Mouse (Mus musculus) heart, embryonic 15.5 days (tissue): Measurements from ENCODE around the gene Gm49387. TPM values are rescaled to one million over a fixed set of nuclear protein-coding genes. Genes with fewer than 3 reads are reported as not detected.

Source experiments
- ATAC-seq: fragments of 200-750 bp; cut with Nextera tagmentation; replicated peaks from 2 replicates; pipeline ENCODE4 v1.8.0; 2017; ENCODE audit warnings: low read depth, moderate TSS enrichment; ENCODE audit not compliant: insufficient number of reproducible peaks, insufficient read depth, low FRiP score
- H3K27ac ChIP-seq: fragments of 300-500 bp; sonication (generic); 2 replicates; pipeline ENCODE4 v1.5.1; 2015; ENCODE audit warnings: mild to moderate bottlenecking, inconsistent platforms
- H3K27me3 ChIP-seq: fragments of 300-500 bp; sonication (generic); 2 replicates; pipeline ENCODE4 v1.6.1; 2015; ENCODE audit warnings: inconsistent platforms
- H3K36me3 ChIP-seq: fragments of 300-500 bp; sonication (generic); 2 replicates; pipeline ENCODE4 v1.6.1; 2015; ENCODE audit warnings: mild to moderate bottlenecking, inconsistent platforms
- H3K4me1 ChIP-seq: fragments of 300-500 bp; sonication (generic); replicated peaks from 2 replicates; pipeline ENCODE4 v1.6.1; 2015; ENCODE audit warnings: inconsistent platforms
- H3K4me2 ChIP-seq: fragments of 300-500 bp; sonication (generic); 2 replicates; pipeline ENCODE4 v1.6.1; 2015; ENCODE audit warnings: inconsistent platforms, mild to moderate bottlenecking, moderate library complexity
- H3K4me3 ChIP-seq: fragments of 300-500 bp; sonication (generic); 2 replicates; pipeline ENCODE4 v1.5.1; 2015; ENCODE audit warnings: mild to moderate bottlenecking, inconsistent platforms
- H3K9ac ChIP-seq: fragments of 300-500 bp; sonication (generic); 2 replicates; pipeline ENCODE4 v1.6.1; 2015; ENCODE audit warnings: mild to moderate bottlenecking, inconsistent platforms
- H3K9me3 ChIP-seq: fragments of 300-500 bp; sonication (generic); replicated peaks from 2 replicates; pipeline ENCODE4 v1.6.1; 2016; ENCODE audit warnings: inconsistent platforms
- WGBS: fragments of 180-500 bp; shearing (Covaris S2); methylation state at CpG from one replicate; pipeline ENCODE4 v1.1.7; 2015; ENCODE audit warnings: mixed read lengths; 5-methylcytosine and 5-hydroxymethylcytosine counted together
- polyA plus RNA-seq: library from polyadenylated mRNA; unstranded; fragments of >200 nt; fragmentation: Nextera tagmentation; extraction: Ambion mirVana; gene quantifications from 2 replicates; pipeline ENCODE4 v1.2.1, GENCODE M21; 2015

Gene Gm49387
- polyA plus RNA-seq, 1 experiment from 2014 or later, result 2.6 TPM

DNA sequence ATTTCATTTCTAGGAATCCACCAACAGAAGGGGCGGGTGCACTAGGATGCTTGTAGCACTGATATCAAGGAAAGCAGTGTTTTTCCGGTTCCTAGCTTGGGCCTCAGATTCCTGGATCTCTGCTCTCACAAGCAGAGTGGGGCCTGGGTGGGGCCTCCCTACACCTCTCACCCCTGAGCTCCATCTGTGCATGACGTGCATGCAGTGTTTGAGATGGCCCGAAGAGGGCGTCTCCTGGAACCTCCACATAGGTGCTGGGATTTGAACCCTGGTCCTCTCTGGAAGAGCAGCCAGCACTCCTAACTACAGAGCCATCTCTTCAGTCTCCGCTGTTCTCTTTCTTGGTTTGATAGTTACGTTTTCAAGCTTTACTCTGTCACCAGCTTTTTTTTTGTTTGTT lies 85.7 kb downstream of the Gm49387 start:
- 0 out of 2 replicates have a peak, but pooled peaks cover 8% of the 10 kb centered on the region for H3K27me3 ChIP-seq
- H3K4me2 ChIP-seq, result no peak overlapping the region
- H3K4me1 ChIP-seq, result peaks cover 21% of the 10 kb centered on the region
- no peak overlapping the region for H3K27ac ChIP-seq
- no peaks in the 10 kb centered on the region for H3K9me3 ChIP-seq
- H3K36me3 ChIP-seq, result no peaks in the 10 kb centered on the region
- ATAC-seq, result no peak
- H3K4me3 ChIP-seq, result no peak overlapping the region
- WGBS, result 90% methylated on average over 7 of the region's 7 CpGs
- H3K9ac ChIP-seq, result no peak overlapping the region

DNA sequence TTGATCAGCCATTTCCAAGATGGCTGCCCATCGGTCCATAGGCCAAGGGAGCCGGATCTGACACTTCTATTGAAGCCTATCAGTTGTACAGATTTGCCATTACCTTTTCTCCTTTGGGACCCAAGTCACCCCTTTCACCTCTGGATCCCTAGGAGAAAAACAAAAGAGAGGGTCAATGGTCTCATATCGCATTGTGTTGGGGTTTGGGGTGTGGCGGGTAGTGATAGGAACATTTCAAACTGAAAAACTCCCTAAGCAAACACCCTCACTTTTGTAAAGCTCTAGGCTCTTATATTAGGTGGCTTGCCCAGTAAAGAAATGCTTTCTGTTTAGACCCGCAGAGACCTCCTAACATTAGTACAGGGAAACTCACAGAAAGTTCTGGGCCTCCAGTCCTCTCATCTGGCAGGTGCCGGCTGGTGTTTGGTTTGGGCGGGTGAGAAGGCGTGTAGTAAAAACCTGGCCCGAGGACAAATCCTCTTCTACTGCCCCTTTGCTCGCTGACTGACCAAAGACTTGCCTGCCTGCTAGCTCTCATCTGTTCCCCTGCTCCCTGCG lies 96.7 kb downstream of the Gm49387 start:
- WGBS, result 71% methylated on average over 11 of the region's 11 CpGs
- no peak overlapping the region for H3K4me3 ChIP-seq
- H3K4me2 ChIP-seq, result no peak overlapping the region
- ATAC-seq, result no peak
- no peaks in the 10 kb centered on the region for H3K27me3 ChIP-seq
- H3K9me3 ChIP-seq, result 0 out of 2 replicates have a peak, but pooled peaks cover 3% of the 10 kb centered on the region
- peaks cover 12% of the 10 kb centered on the region; the same call in 1 of the 2 replicates for H3K36me3 ChIP-seq
- no peak overlapping the region for H3K27ac ChIP-seq
- H3K4me1 ChIP-seq, result 0 out of 2 replicates have a peak, but pooled peaks cover 2% of the 10 kb centered on the region
- H3K9ac ChIP-seq, result no peak overlapping the region

DNA sequence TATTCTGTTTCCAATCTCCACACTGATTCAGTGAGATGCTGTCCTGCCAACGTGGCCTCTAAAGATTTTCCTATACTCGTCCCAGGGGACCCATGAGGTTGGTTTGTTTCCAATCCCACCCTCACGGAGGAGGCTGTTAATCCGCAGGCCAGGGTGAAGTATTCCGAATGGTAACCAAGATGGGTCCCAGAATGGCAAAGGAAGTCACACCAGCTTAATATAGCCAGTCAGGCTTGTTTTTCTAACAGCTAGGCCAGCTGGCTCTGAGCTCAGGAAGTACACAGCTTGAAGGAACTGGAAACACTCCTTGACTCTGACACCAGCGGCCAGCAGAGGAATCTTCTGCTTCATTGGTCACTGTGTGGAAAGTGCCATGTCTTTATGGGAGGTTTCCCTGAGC lies 103.4 kb downstream of the Gm49387 start:
- no peaks in the 10 kb centered on the region for H3K36me3 ChIP-seq
- no peaks in the 10 kb centered on the region for H3K27me3 ChIP-seq
- ATAC-seq, result no peak
- H3K27ac ChIP-seq, result no peak overlapping the region
- WGBS, result 68% methylated on average over 6 of the region's 6 CpGs
- H3K4me3 ChIP-seq, result no peak overlapping the region
- H3K9ac ChIP-seq, result no peak overlapping the region
- H3K4me2 ChIP-seq, result no peak overlapping the region
- no peaks in the 10 kb centered on the region for H3K9me3 ChIP-seq
- H3K4me1 ChIP-seq, result 0 out of 2 replicates have a peak, but pooled peaks cover 2% of the 10 kb centered on the region

DNA sequence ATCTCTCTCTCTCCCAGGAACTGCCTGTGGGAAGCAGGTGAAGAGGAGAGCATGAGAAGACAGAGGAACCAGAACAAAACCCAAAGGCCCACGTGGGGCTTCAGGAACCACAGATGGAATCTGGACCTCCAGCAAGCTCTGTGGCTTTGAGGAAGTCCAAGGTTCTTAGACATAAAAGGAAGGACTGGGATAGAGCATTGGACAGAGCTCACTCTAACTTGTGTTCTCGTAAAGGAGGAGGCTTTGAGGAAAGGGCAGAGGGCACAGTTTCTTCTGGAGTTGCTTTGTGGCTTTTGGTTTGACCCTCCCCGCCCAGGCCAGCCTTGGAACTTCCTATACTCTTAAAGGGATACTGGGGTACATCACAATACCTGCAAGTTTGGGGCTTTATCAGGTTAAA lies 108.0 kb downstream of the Gm49387 start:
- H3K9ac ChIP-seq, result no peak overlapping the region
- H3K9me3 ChIP-seq, result no peaks in the 10 kb centered on the region
- H3K4me1 ChIP-seq, result 0 out of 2 replicates have a peak, but pooled peaks cover 2% of the 10 kb centered on the region
- H3K4me2 ChIP-seq, result no peak overlapping the region
- H3K27me3 ChIP-seq, result no peaks in the 10 kb centered on the region
- no peak for ATAC-seq
- H3K4me3 ChIP-seq, result no peak overlapping the region
- peak overlapping the region; percentile 16; the same call in 1 of the 2 replicates for H3K27ac ChIP-seq
- H3K36me3 ChIP-seq, result no peaks in the 10 kb centered on the region; the same call in 1 of the 2 replicates
- WGBS, result 65% methylated on average over 3 of the region's 3 CpGs

DNA sequence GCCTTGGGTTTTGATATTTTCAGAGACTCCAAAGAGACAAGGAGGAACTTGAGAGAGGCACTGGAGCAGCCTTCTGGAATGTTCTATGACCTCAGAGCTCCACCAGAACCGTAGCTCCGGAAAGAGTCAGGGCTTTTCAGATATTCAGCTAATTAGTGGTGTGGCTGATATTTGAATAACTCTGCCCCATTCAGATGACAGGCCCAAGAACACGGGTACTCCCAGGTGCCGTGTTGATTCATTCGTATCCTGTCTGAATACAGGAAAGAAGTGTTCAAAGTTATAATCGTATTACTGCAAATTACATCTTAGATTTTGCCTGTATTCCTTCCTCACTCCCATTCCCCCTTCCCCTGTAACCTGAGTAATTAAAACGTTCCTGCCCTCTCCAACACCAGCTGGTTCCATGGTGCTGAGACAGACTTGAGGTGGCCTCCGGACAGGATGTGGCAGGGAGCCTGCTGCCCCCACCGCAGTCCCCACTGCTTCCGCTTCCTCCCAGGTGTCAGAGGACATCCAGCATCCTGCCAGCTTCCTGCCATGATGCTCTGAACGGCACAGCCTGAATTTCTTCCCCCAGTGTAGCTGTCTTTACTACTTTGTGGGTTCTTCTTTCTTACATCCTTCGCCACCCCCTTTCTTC lies 109.1 kb downstream of the Gm49387 start:
- H3K4me1 ChIP-seq, result 0 out of 2 replicates have a peak, but pooled peaks cover 2% of the 10 kb centered on the region
- no peak overlapping the region for H3K4me2 ChIP-seq
- H3K27ac ChIP-seq, result peak overlapping the region; percentile 16; the same call in 1 of the 2 replicates
- H3K36me3 ChIP-seq, result no peaks in the 10 kb centered on the region; the same call in 1 of the 2 replicates
- no peak overlapping the region for H3K9ac ChIP-seq
- 0 out of 2 replicates have a peak, but pooled peaks have one; percentile 31 for ATAC-seq
- H3K9me3 ChIP-seq, result no peaks in the 10 kb centered on the region
- H3K4me3 ChIP-seq, result no peak overlapping the region
- WGBS, result 50% methylated on average over 12 of the region's 12 CpGs
- no peaks in the 10 kb centered on the region for H3K27me3 ChIP-seq

DNA sequence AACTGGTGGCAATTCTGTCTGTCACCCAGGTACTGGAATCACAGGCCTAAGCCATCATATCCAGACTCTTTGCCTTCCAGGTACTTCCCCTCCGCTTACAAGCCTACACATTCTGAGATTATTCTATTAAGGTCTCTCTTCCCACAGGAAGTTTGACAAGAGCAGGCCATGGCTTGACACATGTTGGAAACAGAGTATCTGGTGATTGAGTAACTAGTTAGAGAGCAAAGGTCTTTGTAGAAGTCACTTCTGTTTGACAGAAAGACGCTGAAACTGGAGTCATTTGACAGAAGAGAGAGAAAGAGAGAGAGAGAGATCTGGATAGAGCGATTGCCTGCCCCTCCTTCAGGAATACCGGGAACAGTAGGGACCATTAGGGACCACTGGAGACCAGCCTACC lies 109.8 kb downstream of the Gm49387 start:
- H3K4me3 ChIP-seq, result no peak overlapping the region
- 0 out of 2 replicates have a peak overlapping the region, but pooled peaks have one; percentile 16 for H3K27ac ChIP-seq
- H3K9ac ChIP-seq, result no peak overlapping the region
- H3K4me2 ChIP-seq, result no peak overlapping the region
- peaks cover 2% of the 10 kb centered on the region; the same call in 1 of the 2 replicates for H3K36me3 ChIP-seq
- ATAC-seq, result no peak
- no peaks in the 10 kb centered on the region for H3K27me3 ChIP-seq
- H3K9me3 ChIP-seq, result no peaks in the 10 kb centered on the region
- WGBS, result 80% methylated on average over 4 of the region's 4 CpGs
- H3K4me1 ChIP-seq, result 0 out of 2 replicates have a peak, but pooled peaks cover 2% of the 10 kb centered on the region

DNA sequence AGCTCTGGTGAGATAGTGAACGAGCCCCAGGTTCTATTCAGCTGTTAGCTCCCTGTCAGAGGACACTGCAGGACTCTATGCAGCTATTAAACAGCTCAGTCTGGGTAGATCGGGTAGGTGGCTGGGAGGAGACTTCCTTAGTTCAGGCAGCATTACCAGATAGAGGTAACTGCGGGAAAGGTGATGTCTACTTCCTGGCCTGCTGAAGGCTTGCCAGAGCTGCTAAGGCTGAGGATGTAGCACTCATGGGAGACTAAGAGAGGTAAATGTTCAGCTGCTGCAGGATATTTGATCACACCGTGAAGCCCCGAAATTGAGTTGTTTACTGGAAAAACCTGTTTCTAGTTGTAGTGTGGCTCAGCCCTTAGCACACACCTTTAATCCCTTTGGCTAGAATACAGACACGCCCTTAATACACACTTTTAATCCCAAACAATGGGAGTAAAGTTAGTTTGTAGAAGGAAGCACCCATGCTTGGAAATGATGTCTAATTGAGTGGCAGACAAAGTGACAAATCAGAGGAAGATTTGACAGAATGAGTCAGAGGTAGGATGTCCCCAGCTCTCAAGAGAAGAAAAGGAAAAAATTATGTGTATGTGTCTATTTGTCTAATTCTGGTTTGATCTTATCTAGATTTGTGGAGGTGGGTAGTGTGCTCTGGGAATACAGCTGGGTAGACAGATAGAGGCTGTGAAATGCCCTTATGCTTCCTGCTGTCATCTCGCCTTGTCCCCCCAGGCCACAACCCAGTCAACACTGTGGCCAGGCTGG lies 115.5 kb downstream of the Gm49387 start:
- H3K27ac ChIP-seq, result no peak overlapping the region
- ATAC-seq, result no peak
- H3K9me3 ChIP-seq, result no peaks in the 10 kb centered on the region
- H3K9ac ChIP-seq, result no peak overlapping the region
- 67% methylated on average over 7 of the region's 7 CpGs for whole genome bisulfite sequencing
- H3K27me3 ChIP-seq, result no peaks in the 10 kb centered on the region
- no peaks in the 10 kb centered on the region for H3K4me1 ChIP-seq
- no peak overlapping the region for H3K4me2 ChIP-seq
- H3K4me3 ChIP-seq, result no peak overlapping the region
- peaks cover 7% of the 10 kb centered on the region; the same call in 1 of the 2 replicates for H3K36me3 ChIP-seq

DNA sequence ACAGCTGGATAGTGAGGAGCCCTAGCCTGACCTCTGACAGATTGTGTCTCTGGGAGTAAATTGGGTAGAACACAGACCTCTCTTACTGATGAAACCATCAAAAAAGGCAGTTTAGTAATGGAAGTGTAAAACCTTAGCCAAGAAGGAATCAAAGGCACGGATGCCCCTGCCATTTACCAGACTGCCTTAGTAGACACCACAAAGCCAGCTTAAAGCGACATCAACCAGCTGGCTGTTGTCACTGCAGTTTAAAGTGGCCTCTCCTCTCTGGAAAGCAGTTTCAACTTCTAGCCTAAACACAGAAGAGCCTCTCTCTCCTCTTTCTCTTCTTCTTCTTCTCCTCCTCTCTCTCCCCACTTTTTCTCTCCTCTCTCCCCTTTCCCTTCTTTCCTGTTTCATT lies 119.4 kb downstream of the Gm49387 start:
- Histone ChIP-seq H3K4me1 (0 out of 2 replicates have a peak, but pooled peaks cover 3% of the 10 kb centered on the region), H3K27me3 (no peaks in the 10 kb centered on the region), H3K4me3 (no peak overlapping the region), H3K27ac (no peak overlapping the region), H3K9ac (no peak overlapping the region), H3K9me3 (no peaks in the 10 kb centered on the region), H3K36me3 (peaks cover 7% of the 10 kb centered on the region; the same call in 1 of the 2 replicates), H3K4me2 (no peak overlapping the region)
- no peak for ATAC-seq
- 62% methylated on average over 2 of the region's 2 CpGs for WGBS

DNA sequence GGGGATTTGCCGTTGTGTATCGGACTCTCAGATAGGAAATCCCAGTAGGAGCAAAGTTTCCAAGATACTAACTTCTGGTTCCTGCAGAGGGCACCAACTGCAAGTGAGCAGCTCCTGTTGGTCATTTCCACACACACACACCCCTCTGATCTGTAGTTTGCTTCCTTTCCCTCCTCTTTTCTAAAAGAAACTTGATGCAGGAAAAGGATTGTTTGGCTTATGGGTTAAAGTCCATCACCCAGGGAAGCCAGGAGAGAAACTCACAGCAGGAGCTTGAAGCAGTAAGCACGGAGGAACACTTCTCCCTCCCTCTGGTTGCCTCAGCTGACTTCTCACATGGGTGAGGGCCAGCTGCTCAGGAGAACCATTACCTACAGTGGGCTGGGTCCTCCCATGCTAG lies 121.5 kb downstream of the Gm49387 start:
- Histone ChIP-seq H3K4me3 (no peak overlapping the region), H3K27ac (no peak overlapping the region), H3K9ac (no peak overlapping the region), H3K4me2 (peak overlapping the region; percentile 38; the same call in 1 of the 2 replicates), H3K36me3 (no peaks in the 10 kb centered on the region), H3K4me1 (0 out of 2 replicates have a peak, but pooled peaks cover 3% of the 10 kb centered on the region), H3K9me3 (no peaks in the 10 kb centered on the region), H3K27me3 (no peaks in the 10 kb centered on the region)
- WGBS, result 19% methylated on average over 3 of the region's 3 CpGs
- no peak for ATAC-seq

DNA sequence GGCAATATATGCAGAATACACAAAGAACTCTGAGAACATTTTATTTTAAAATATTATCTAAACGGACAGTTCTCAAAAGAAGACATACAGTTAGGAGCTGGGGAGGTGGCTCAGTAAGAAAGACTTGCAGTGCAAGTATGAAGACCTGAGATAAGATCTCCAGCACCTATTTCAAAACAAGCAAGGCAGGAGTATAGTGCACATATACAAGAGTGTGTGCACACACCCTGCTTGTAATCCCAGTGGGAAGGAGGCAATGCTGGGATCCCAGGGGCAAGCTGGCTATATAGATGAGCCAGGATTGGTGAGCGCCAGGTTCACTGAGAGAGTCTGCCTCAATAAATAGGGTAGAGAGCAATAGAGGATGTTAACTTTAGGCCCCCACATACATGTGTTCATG lies 124.8 kb downstream of the Gm49387 start:
- Histone ChIP-seq H3K36me3 (no peaks in the 10 kb centered on the region), H3K4me2 (no peak overlapping the region), H3K4me1 (0 out of 2 replicates have a peak, but pooled peaks cover 3% of the 10 kb centered on the region), H3K9ac (no peak overlapping the region), H3K27me3 (no peaks in the 10 kb centered on the region), H3K9me3 (no peaks in the 10 kb centered on the region), H3K27ac (no peak overlapping the region), H3K4me3 (no peak overlapping the region)
- WGBS, result 77% methylated on average over 2 of the region's 2 CpGs
- no peak for ATAC-seq

DNA sequence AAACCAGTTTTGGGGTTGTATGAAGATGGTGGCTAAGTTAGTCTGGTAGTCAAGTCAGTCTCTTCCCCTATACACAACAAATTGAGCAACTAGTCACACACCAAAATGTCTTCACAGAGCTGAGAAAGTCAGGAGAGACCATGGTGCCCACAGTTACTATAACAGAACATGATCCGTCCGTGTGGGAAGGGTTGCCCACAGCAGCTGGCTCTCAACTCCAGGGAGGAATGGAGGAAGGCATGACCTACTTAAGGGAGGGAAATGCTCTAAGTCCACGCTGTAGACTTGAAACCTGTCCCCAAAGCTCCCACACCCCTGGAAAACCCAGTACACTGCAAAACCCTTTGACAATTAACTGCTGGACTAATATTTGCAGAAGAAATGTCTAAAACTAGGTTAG lies 130.4 kb downstream of the Gm49387 start:
- WGBS, result 93% methylated on average over 3 of the region's 3 CpGs
- Histone ChIP-seq H3K9ac (no peak overlapping the region), H3K27me3 (no peaks in the 10 kb centered on the region), H3K4me1 (peaks cover 6% of the 10 kb centered on the region), H3K36me3 (peaks cover 30% of the 10 kb centered on the region), H3K4me3 (no peak overlapping the region), H3K4me2 (no peak overlapping the region), H3K27ac (no peak overlapping the region), H3K9me3 (no peaks in the 10 kb centered on the region)
- ATAC-seq, result no peak
